Mouse (Mus musculus): ENCODE measurements around the gene Prss35. TPM values are rescaled to one million over a fixed set of nuclear protein-coding genes. Genes with fewer than 3 reads are reported as not detected.

The Prss35 gene
- polyA plus RNA-seq, 1 experiment from 2014 or later = 6.1 TPM

- H3K27ac ChIP-seq (replicated peaks; ENCODE audit: low read depth, low read length) = no peak overlapping the region
- H3K4me3 ChIP-seq (ENCODE audit: low read depth, low read length) = no peak overlapping the region
- H3K36me3 ChIP-seq (replicated peaks; ENCODE audit: control insufficient read depth, insufficient read depth, low read depth, low read length) = no peaks in the 10 kb centered on the region
- no peaks in the 10 kb centered on the region for H3K4me1 ChIP-seq (ENCODE audit: control insufficient read depth, insufficient read depth, low read length)
- H3K27me3 ChIP-seq (ENCODE audit: control insufficient read depth, insufficient read depth, low read length) = no peaks in the 10 kb centered on the region
- 85% methylated on average over 4 of the region's 4 CpGs for WGBS
- ATAC-seq (replicated peaks; ENCODE audit: insufficient number of reproducible peaks, low FRiP score, low TSS enrichment, low read depth) (no peak), DNase-seq (ENCODE audit: low spot score) (no peak)
- H3K9ac ChIP-seq (replicated peaks; ENCODE audit: low read length) = no peak overlapping the region
- no peaks in the 10 kb centered on the region for H3K9me3 ChIP-seq (replicated peaks; ENCODE audit: control insufficient read depth, low read length)
- no peak overlapping the region for H3K4me2 ChIP-seq (ENCODE audit: low read depth, low read length)
Observed at GRCm38 (mm10) chr9:86725066-86725465, 18.4 kb upstream of the Prss35 start.

- Histone ChIP-seq H3K4me1 (ENCODE audit: control insufficient read depth, insufficient read depth, low read length) (no peaks in the 10 kb centered on the region), H3K9ac (replicated peaks; ENCODE audit: low read length) (no peak overlapping the region), H3K9me3 (replicated peaks; ENCODE audit: control insufficient read depth, low read length) (no peaks in the 10 kb centered on the region), H3K27me3 (ENCODE audit: control insufficient read depth, insufficient read depth, low read length) (no peaks in the 10 kb centered on the region), H3K4me3 (ENCODE audit: low read depth, low read length) (no peak overlapping the region), H3K4me2 (ENCODE audit: low read depth, low read length) (no peak overlapping the region), H3K27ac (replicated peaks; ENCODE audit: low read depth, low read length) (no peak overlapping the region), H3K36me3 (replicated peaks; ENCODE audit: control insufficient read depth, insufficient read depth, low read depth, low read length) (no peaks in the 10 kb centered on the region)
- ATAC-seq (replicated peaks; ENCODE audit: insufficient number of reproducible peaks, low FRiP score, low TSS enrichment, low read depth) (no peak), DNase-seq (ENCODE audit: low spot score) (peak; percentile 3)
- WGBS = 49% methylated on average over 7 of the region's 7 CpGs
Observed at GRCm38 (mm10) chr9:86725604-86726380, 17.7 kb upstream of the Prss35 start.

GRCm38 (mm10) chr9:86726381-86726720 lies 17.1 kb upstream of the Prss35 start:
- no peak for ATAC-seq (replicated peaks; ENCODE audit: insufficient number of reproducible peaks, low FRiP score, low TSS enrichment, low read depth)

GRCm38 (mm10) chr9:86728214-86728814 lies 15.1 kb upstream of the Prss35 start:
- H3K27ac ChIP-seq (replicated peaks; ENCODE audit: low read depth, low read length) = no peak overlapping the region
- H3K4me2 ChIP-seq (ENCODE audit: low read depth, low read length) = no peak overlapping the region
- no peaks in the 10 kb centered on the region for H3K9me3 ChIP-seq (replicated peaks; ENCODE audit: control insufficient read depth, low read length)
- no peak overlapping the region for H3K9ac ChIP-seq (replicated peaks; ENCODE audit: low read length)
- H3K36me3 ChIP-seq (replicated peaks; ENCODE audit: control insufficient read depth, insufficient read depth, low read depth, low read length) = no peaks in the 10 kb centered on the region
- no peaks in the 10 kb centered on the region for H3K4me1 ChIP-seq (ENCODE audit: control insufficient read depth, insufficient read depth, low read length)
- no peak for DNase-seq (ENCODE audit: low spot score)
- no peak overlapping the region for H3K4me3 ChIP-seq (ENCODE audit: low read depth, low read length)
- no peak for ATAC-seq (replicated peaks; ENCODE audit: insufficient number of reproducible peaks, low FRiP score, low TSS enrichment, low read depth)
- H3K27me3 ChIP-seq (ENCODE audit: control insufficient read depth, insufficient read depth, low read length) = no peaks in the 10 kb centered on the region
- WGBS = 84% methylated on average over 10 of the region's 10 CpGs

More at GRCm38 (mm10) chr9:86726381-86726720, 17.1 kb upstream of the Prss35 start:
- H3K27ac ChIP-seq (replicated peaks; ENCODE audit: low read depth, low read length) = no peak overlapping the region
- H3K9ac ChIP-seq (replicated peaks; ENCODE audit: low read length) = no peak overlapping the region
- no peaks in the 10 kb centered on the region for H3K4me1 ChIP-seq (ENCODE audit: control insufficient read depth, insufficient read depth, low read length)
- no peak overlapping the region for H3K4me2 ChIP-seq (ENCODE audit: low read depth, low read length)
- no peaks in the 10 kb centered on the region for H3K36me3 ChIP-seq (replicated peaks; ENCODE audit: control insufficient read depth, insufficient read depth, low read depth, low read length)
- DNase-seq (ENCODE audit: low spot score) = no peak
- 88% methylated on average over 5 of the region's 5 CpGs for WGBS
- H3K9me3 ChIP-seq (replicated peaks; ENCODE audit: control insufficient read depth, low read length) = no peaks in the 10 kb centered on the region
- no peaks in the 10 kb centered on the region for H3K27me3 ChIP-seq (ENCODE audit: control insufficient read depth, insufficient read depth, low read length)
- no peak overlapping the region for H3K4me3 ChIP-seq (ENCODE audit: low read depth, low read length)

- no peak for ATAC-seq (replicated peaks; ENCODE audit: insufficient number of reproducible peaks, low FRiP score, low TSS enrichment, low read depth)
- Histone ChIP-seq H3K4me3 (ENCODE audit: low read depth, low read length) (no peak overlapping the region), H3K9ac (replicated peaks; ENCODE audit: low read length) (no peak overlapping the region), H3K27me3 (ENCODE audit: control insufficient read depth, insufficient read depth, low read length) (no peaks in the 10 kb centered on the region), H3K36me3 (replicated peaks; ENCODE audit: control insufficient read depth, insufficient read depth, low read depth, low read length) (no peaks in the 10 kb centered on the region), H3K4me2 (ENCODE audit: low read depth, low read length) (no peak overlapping the region), H3K4me1 (ENCODE audit: control insufficient read depth, insufficient read depth, low read length) (no peaks in the 10 kb centered on the region), H3K27ac (replicated peaks; ENCODE audit: low read depth, low read length) (no peak overlapping the region), H3K9me3 (replicated peaks; ENCODE audit: control insufficient read depth, low read length) (no peaks in the 10 kb centered on the region)
- DNase-seq (ENCODE audit: low spot score) = no peak
- 69% methylated on average over 1 of the region's 1 CpGs for WGBS
Observed at GRCm38 (mm10) chr9:86729084-86729483, 14.4 kb upstream of the Prss35 start.

GRCm38 (mm10) chr9:86729811-86730210 lies 13.6 kb upstream of the Prss35 start:
- ATAC-seq (replicated peaks; ENCODE audit: insufficient number of reproducible peaks, low FRiP score, low TSS enrichment, low read depth) = no peak
- H3K27me3 ChIP-seq (ENCODE audit: control insufficient read depth, insufficient read depth, low read length) = no peaks in the 10 kb centered on the region
- no peak overlapping the region for H3K4me2 ChIP-seq (ENCODE audit: low read depth, low read length)
- no peak overlapping the region for H3K27ac ChIP-seq (replicated peaks; ENCODE audit: low read depth, low read length)
- H3K4me3 ChIP-seq (ENCODE audit: low read depth, low read length) = no peak overlapping the region
- H3K9ac ChIP-seq (replicated peaks; ENCODE audit: low read length) = no peak overlapping the region
- DNase-seq (ENCODE audit: low spot score) = no peak
- no peaks in the 10 kb centered on the region for H3K36me3 ChIP-seq (replicated peaks; ENCODE audit: control insufficient read depth, insufficient read depth, low read depth, low read length)
- WGBS = 88% methylated on average over 3 of the region's 3 CpGs
- no peaks in the 10 kb centered on the region for H3K9me3 ChIP-seq (replicated peaks; ENCODE audit: control insufficient read depth, low read length)
- H3K4me1 ChIP-seq (ENCODE audit: control insufficient read depth, insufficient read depth, low read length) = no peaks in the 10 kb centered on the region

GRCm38 (mm10) chr9:86734357-86734756 lies 9.1 kb upstream of the Prss35 start:
- DNase-seq (ENCODE audit: low spot score) = no peak
- no peaks in the 10 kb centered on the region for H3K27me3 ChIP-seq (ENCODE audit: control insufficient read depth, insufficient read depth, low read length)
- H3K4me2 ChIP-seq (ENCODE audit: low read depth, low read length) = no peak overlapping the region
- no peak overlapping the region for H3K4me3 ChIP-seq (ENCODE audit: low read depth, low read length)
- no peaks in the 10 kb centered on the region for H3K36me3 ChIP-seq (replicated peaks; ENCODE audit: control insufficient read depth, insufficient read depth, low read depth, low read length)
- no peak for ATAC-seq (replicated peaks; ENCODE audit: insufficient number of reproducible peaks, low FRiP score, low TSS enrichment, low read depth)
- no peaks in the 10 kb centered on the region for H3K4me1 ChIP-seq (ENCODE audit: control insufficient read depth, insufficient read depth, low read length)
- H3K9ac ChIP-seq (replicated peaks; ENCODE audit: low read length) = no peak overlapping the region
- no peak overlapping the region for H3K27ac ChIP-seq (replicated peaks; ENCODE audit: low read depth, low read length)
- no peaks in the 10 kb centered on the region for H3K9me3 ChIP-seq (replicated peaks; ENCODE audit: control insufficient read depth, low read length)

GRCm38 (mm10) chr9:86734795-86735194 lies 8.7 kb upstream of the Prss35 start:
- Histone ChIP-seq H3K27ac (replicated peaks; ENCODE audit: low read depth, low read length) (no peak overlapping the region), H3K36me3 (replicated peaks; ENCODE audit: control insufficient read depth, insufficient read depth, low read depth, low read length) (no peaks in the 10 kb centered on the region), H3K9ac (replicated peaks; ENCODE audit: low read length) (no peak overlapping the region), H3K4me3 (ENCODE audit: low read depth, low read length) (no peak overlapping the region), H3K9me3 (replicated peaks; ENCODE audit: control insufficient read depth, low read length) (no peaks in the 10 kb centered on the region), H3K27me3 (ENCODE audit: control insufficient read depth, insufficient read depth, low read length) (no peaks in the 10 kb centered on the region), H3K4me2 (ENCODE audit: low read depth, low read length) (no peak overlapping the region), H3K4me1 (ENCODE audit: control insufficient read depth, insufficient read depth, low read length) (no peaks in the 10 kb centered on the region)
- WGBS = 85% methylated on average over 9 of the region's 9 CpGs
- no peak for ATAC-seq (replicated peaks; ENCODE audit: insufficient number of reproducible peaks, low FRiP score, low TSS enrichment, low read depth)
- DNase-seq (ENCODE audit: low spot score) = no peak

Data from embryonic facial prominence, embryonic 11.5 days (tissue).